Mouse (Mus musculus) left cerebral cortex, postnatal 14 days (tissue): ENCODE data around the gene Pdcd4. TPM values are rescaled to one million over a fixed set of nuclear protein-coding genes. Genes with fewer than 3 reads are reported as not detected.
"Not testable (repeated sequence)": the region's sequence is repeated elsewhere in the genome, so short reads cannot be mapped to it uniquely, and the experiment has no call there.

Experiments
- DNase-seq, 2 experiments: peaks; one replicate each; pipeline ENCODE4 v3.0.0; 2021 to 2022; ENCODE audit warnings: low spot score in 2 of 2, mixed read lengths in 1 of 2
- intact Hi-C: fragments of 180-260 bp; cut with DNase I; formaldehyde crosslinking; loops from one replicate; pipeline ENCODE4 v1.15.1; 2025
- total RNA-seq, 2 experiments: library from RNA; stranded (reverse); gene quantifications; 2 replicates each; pipeline ENCODE4 v1.2.3; 2021

Pdcd4 gene
- total RNA-seq, 2 experiments from 2014 or later: 102 to 105 TPM

DNA sequence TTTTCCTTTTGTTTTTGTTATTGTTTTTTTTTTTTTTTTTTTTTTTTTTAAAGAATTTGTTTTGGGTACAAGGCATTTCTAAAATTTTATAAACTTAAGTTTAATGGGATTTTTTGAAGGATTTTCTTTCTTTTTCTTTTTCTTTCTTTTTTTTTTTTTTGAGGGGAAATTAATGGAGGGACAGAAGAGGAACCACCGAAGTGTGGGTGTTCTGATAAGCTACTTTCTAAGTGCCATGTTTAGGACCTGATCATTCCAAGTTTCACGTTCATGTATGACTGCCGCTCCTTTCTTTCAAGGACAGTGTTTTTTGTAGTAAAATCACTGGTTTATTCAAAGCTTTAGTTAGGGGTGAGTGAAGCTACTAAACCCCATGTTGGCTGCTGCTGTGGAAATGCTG lies 37.2 kb downstream of the Pdcd4 start:
- intact Hi-C loops: loop anchor here (5.0 kb wide), 2 partner anchors 162 to 282 kb away; no protein-coding TSS in a partner anchor
- no peak for DNase-seq

GRCm38 (mm10) chr19:53933050-53933449 lies 41.0 kb downstream of the Pdcd4 start:
- intact Hi-C loops: no loop called here
- DNase-seq: no peak

GRCm38 (mm10) chr19:53934046-53934445 lies 42.0 kb downstream of the Pdcd4 start:
- intact Hi-C loops: no loop called here
- DNase-seq: no peak

DNA sequence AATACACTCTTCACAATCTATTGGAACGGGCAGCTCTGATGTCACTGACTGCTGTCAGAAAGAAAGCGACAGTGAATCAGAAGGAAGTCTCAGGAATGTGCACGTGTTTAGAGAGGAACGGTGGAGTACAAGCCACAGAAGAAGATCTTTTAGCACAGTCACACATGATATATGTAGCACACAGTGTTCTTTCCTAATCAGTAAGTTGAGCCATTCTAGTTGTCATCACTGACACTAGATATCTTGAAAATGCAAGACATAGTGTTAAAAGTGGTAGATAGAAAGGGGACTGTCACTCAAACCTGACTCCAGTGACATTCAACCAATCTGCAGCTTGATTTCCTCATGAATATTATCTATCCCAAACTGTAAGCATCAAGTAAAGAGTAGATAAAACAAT lies 47.4 kb downstream of the Pdcd4 start:
- no peak for DNase-seq
- intact Hi-C loops: no loop called here

GRCm38 (mm10) chr19:53941139-53941538 lies 49.1 kb downstream of the Pdcd4 start:
- no peak for DNase-seq

DNA sequence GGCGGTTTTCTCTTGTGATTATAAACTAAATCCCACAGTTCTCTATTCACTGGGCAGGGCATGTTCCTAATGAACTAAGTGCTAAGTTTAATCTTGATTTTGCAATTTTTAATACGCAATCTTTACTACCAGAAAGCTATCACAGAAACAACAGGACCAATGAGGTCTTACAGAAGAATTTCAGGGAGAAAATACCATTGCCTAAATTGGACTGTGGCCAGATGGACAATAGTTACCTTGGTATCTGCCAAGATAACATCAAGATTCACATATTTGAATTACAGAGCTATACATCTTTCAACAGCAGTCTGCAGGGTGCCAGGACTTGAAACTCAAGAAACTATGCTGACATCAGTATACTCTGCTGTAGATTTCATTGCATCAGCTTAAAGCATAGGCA lies 50.3 kb downstream of the Pdcd4 start:
- no peak for DNase-seq
- intact Hi-C loops: no loop called here

More at GRCm38 (mm10) chr19:53941139-53941538, 49.1 kb downstream of the Pdcd4 start:
- intact Hi-C loops: no loop called here

DNA sequence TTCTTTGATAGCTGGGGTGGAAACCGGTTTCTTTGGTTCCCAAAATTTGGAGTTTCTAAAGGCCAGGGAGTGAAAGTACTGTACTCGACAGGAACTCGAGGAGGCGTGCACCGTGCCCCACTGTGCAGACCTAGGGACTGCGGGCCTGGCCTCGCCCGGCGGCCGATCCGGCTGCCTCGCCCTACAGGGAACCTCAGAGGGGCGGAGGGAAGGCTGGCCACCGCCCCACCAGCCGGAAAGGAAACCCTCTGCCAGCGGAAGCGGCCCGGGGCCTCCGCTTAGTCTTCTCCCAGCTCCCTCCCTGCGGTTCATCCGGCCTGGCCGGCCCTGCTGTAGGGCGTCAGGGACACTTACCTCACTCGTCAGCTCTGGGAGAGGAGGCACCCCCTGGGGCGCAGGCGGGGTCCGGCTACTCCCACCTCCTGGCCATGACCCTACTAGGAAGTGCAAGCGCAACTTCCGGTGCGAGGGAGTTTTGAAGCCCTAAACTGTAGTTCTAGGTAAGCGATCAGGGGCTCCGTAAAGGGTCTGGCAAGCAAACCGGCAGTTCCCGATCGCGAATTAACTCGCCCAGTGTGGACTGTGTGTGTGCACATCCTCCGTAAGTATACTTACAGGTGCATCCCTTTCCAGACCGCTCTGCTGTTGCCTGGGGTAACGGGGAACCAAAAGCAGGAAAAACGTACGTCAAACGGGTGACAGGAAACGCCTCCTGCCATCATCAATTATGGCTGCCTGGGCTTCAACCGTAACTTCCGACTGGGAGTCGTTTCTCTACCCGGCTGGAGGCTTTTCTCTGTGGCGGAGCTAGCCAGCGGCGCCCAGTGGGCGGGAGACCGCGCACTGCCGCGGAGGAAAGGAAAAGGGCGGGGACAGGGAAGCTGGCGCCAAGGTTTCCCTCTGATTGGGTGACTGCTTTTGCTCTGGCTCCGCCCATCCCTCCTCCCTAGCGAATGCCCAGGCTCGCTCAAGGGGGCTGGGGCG lies 52.1 kb downstream of the Pdcd4 start, which contains the start of the genes Shoc2 and Bbip1:
Shoc2 (plus strand) TSS at position 505 of the 984 bp plus-strand sequence.
Bbip1 (minus strand) TSS at position 826 of the 984 bp plus-strand sequence.
- intact Hi-C loops: no loop called here
- peak; percentile 98 to 100 for DNase-seq

DNA sequence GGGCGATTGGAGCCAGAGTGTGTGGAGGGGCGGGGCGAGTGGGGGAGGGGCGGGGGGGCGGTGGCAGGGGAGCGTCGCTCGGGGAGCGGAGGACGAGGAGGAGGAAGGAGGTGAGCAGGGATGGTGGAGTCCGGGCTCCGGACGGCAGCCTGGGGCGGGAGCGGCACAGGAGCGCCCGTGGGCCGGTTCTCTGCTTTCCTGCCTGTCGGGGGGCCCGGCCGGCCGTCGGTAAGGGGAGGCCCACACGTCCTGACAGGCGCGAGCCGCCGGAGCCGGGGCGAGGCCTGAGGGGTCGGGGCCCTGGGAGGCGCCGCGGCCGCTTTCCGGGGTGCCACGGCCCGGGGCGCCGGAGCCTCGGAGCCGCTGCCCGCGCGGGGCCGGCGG lies 52.7 kb downstream of the Pdcd4 start:
- DNase-seq: no peak
- intact Hi-C loops: loop anchor here (5.0 kb wide), 1 partner anchor 1118 kb away; no protein-coding TSS in a partner anchor

GRCm38 (mm10) chr19:53945171-53946042 lies 53.4 kb downstream of the Pdcd4 start:
- intact Hi-C loops: loop anchor here (5.0 kb wide), 1 partner anchor 1117 kb away; no protein-coding TSS in a partner anchor
- peak; percentile 28 for DNase-seq

DNA sequence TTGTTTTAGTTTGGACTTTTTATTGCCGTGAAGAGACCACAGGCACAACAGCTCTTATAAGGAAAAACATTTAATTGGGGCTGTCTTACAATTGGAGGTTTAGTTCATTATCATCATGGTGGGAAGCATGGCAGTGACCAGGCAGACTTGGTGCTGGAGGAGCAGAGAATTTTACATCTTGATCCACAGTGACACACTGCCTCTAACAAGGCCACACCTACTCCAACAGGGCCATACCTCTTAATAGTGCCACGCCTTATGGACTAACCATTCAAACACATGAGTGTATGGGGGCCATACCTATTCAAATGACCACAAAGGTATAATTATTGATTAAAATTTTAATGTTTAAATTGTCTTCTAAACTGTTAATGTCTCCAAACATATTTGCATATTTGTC lies 65.5 kb downstream of the Pdcd4 start:
- intact Hi-C loops: no loop called here
- DNase-seq: no peak

DNA sequence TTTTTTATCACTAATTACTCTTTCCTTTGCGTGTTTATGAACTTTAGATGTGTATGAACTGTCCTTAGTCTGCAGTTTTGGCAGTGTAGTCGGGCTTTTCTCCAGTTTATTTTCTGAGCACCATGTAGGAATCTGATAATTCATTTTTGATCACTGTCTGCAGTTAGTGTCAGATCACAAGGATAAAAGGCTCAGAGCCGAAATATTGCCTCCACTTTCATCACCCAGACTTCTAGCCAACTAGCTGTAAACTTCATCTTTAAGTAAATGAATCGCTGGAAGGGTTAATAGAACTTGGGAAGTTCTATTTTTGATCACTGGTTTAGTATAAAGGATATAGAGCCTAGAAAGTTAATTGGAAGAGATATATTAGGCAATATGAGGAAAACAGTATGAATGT lies 70.5 kb downstream of the Pdcd4 start:
- intact Hi-C loops: no loop called here
- DNase-seq: no peak

DNA sequence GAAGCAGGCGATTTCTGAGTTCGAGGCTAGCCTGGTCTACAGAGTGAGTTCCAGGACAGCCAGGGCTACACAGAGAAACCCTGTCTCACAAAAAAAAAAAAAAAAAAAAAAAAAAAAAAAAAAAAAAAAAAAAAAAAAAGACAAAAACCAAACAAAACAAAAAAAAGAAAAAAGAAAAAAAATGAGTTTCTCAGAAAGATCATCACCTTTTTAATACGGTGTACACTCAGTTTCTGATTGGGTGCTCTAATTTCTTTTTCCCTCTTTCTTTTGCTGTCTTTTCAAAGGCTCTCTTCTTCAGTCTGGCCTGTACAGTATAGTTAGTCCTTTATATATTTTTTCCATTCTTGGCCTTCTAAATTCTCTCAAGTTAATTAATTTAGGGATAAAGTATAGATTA lies 72.3 kb downstream of the Pdcd4 start:
- intact Hi-C loops, DNase-seq: not testable (repeated sequence)

- no peak for DNase-seq
- intact Hi-C loops: no loop called here
These were observed 73.0 kb downstream of the Pdcd4 start for GRCm38 (mm10) chr19:53964910-53965633.

DNA sequence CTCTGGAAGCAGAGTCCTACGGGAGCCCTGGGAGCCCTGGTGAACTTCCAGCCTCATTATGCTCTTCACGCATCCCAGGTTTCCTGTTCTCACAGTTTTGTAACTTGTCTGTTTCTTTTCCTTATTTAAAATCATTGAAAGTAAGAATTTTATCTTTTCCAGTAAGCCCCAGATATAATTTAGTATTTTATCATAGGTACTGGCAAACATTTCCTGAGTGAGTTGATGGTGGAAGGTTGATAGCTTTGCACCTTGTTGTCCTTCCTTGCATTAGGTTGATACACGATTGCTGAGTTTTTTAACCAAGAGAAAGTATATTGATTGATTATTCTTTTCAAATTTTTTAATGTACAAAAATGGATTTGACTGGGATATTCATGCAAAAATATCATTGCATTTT lies 77.2 kb downstream of the Pdcd4 start:
- intact Hi-C loops: no loop called here
- DNase-seq: no peak

GRCm38 (mm10) chr19:53971938-53972337 lies 79.9 kb downstream of the Pdcd4 start:
- DNase-seq: no peak
- intact Hi-C loops: no loop called here

DNA sequence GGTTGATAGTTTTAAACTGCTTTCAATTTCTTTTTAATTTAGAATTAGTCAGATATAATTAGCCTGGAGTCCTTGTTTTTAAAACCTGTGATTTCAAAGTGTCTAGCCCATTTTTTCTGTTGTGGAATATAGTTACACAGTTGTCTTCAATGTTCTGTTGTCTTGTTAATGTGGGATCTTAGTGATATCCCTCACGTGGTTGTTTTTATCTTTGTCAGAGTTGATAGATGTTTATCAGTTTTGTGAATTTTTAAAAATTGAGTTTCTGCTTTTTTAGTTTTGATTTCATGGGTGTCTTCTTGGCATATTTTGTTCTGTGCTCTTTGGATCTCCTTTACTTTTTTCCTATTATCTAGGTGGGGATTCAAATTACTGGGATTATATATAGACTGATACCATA lies 81.6 kb downstream of the Pdcd4 start:
- no peak for DNase-seq
- intact Hi-C loops: no loop called here
